Mouse (Mus musculus): ENCODE measurements around the gene Noa1. TPM values are rescaled to one million over a fixed set of nuclear protein-coding genes. Genes with fewer than 3 reads are reported as not detected.
A peak's percentile ranks its signal among the peaks of the same experiment; 100 is the strongest.

The Noa1 gene
- 33.4 TPM for polyA plus RNA-seq (2012; fragmentation: generic; extraction: Trizol)
- long read RNA-seq, experiment 1, transcript Noa1-201 (7 exons, 2,288 nt): major isoform, 13 of 18 reads
- long read RNA-seq, experiment 1, partial matches to known transcripts: 1 of 18 reads
- long read RNA-seq, experiment 1, other reads (novel, unspliced or antisense): 3 of 18 reads
- long read RNA-seq, experiment 2, transcript Noa1-201 (7 exons, 2,288 nt): major isoform, 320 of 374 reads
- long read RNA-seq, experiment 2, transcript Noa1-204 (3 exons, 2,815 nt): minor isoform, 12 of 374 reads
- long read RNA-seq, experiment 2, partial matches to known transcripts: 1 of 374 reads
- long read RNA-seq, experiment 2, other reads (novel, unspliced or antisense): 41 of 374 reads

- H3ac ChIP-seq (ENCODE audit: control insufficient read depth, insufficient read length, low read depth): peak within 1 kb of the TSS; percentile 94
- peaks cover 49% of the 10 kb centered on the region for H3K36me3 ChIP-seq (ENCODE audit: control insufficient read depth, insufficient read depth)
- TF ChIP-seq MAX (IDR thresholded peaks at IDR 0.05) (peak; percentile 75), CEBPB (IDR thresholded peaks at IDR 0.05; ENCODE audit: low read depth) (no peak), FOSL1 (IDR thresholded peaks at IDR 0.05; ENCODE audit: insufficient read depth, low read length, poor library complexity, severe bottlenecking) (no peak), CTCF (IDR thresholded peaks at IDR 0.05; ENCODE audit: control insufficient read depth, insufficient read depth, insufficient read length) (no peak), USF1 (IDR thresholded peaks at IDR 0.05; ENCODE audit: low read depth) (no peak)
- H3K27me3 ChIP-seq (ENCODE audit: control insufficient read depth, insufficient read depth, insufficient read length): no peaks in the 10 kb centered on the region
- H3K4me3 ChIP-seq (ENCODE audit: insufficient read depth, poor library complexity, severe bottlenecking): peak within 1 kb of the TSS; percentile 85
- H3K79me3 ChIP-seq (ENCODE audit: low read depth): peaks cover 62% of the 10 kb centered on the region
- H3K79me2 ChIP-seq (ENCODE audit: control insufficient read depth, insufficient read depth): peaks cover 95% of the 10 kb centered on the region
Measured at GRCm38 (mm10) chr5:77309924-77310772, at the start of gene Noa1, which contains the start of gene Polr2b. Gene Noa1, minus strand, starts transcription at chr5:77310084. Gene Polr2b, plus strand, starts transcription at chr5:77310147.

GRCm38 (mm10) chr5:77358347-77358746, 48.5 kb upstream of the Noa1 start:
- H3ac ChIP-seq (ENCODE audit: control insufficient read depth, insufficient read length, low read depth): peak overlapping the region; percentile 24
- H3K79me2 ChIP-seq (ENCODE audit: control insufficient read depth, insufficient read depth): peaks cover 56% of the 10 kb centered on the region
- peaks cover 6% of the 10 kb centered on the region for H3K79me3 ChIP-seq (ENCODE audit: low read depth)
- TF ChIP-seq MYOD1 (IDR thresholded peaks at IDR 0.05; ENCODE audit: control insufficient read depth, insufficient read length, low read depth) (no peak), CEBPB (IDR thresholded peaks at IDR 0.05; ENCODE audit: low read depth) (no peak), FOSL1 (IDR thresholded peaks at IDR 0.05; ENCODE audit: insufficient read depth, low read length, poor library complexity, severe bottlenecking) (no peak), CTCF (IDR thresholded peaks at IDR 0.05; ENCODE audit: control insufficient read depth, insufficient read depth, insufficient read length) (no peak), MAX (IDR thresholded peaks at IDR 0.05) (no peak), USF1 (IDR thresholded peaks at IDR 0.05; ENCODE audit: low read depth) (no peak), MYOG (IDR thresholded peaks at IDR 0.05; ENCODE audit: control insufficient read depth, extremely low read depth, insufficient read length) (no peak)
- H3K4me3 ChIP-seq (ENCODE audit: insufficient read depth, poor library complexity, severe bottlenecking): no peak overlapping the region
- no peaks in the 10 kb centered on the region for H3K36me3 ChIP-seq (ENCODE audit: control insufficient read depth, insufficient read depth)
- H3K27me3 ChIP-seq (ENCODE audit: control insufficient read depth, insufficient read depth, insufficient read length): no peaks in the 10 kb centered on the region

- TF ChIP-seq CEBPB (IDR thresholded peaks at IDR 0.05; ENCODE audit: low read depth) (peak; percentile 68), CTCF (IDR thresholded peaks at IDR 0.05; ENCODE audit: control insufficient read depth, insufficient read depth, insufficient read length) (no peak)
- Histone ChIP-seq H3K4me3 (ENCODE audit: insufficient read depth, poor library complexity, severe bottlenecking) (peak overlapping the region; percentile 21), H3K79me2 (ENCODE audit: control insufficient read depth, insufficient read depth) (peaks cover 48% of the 10 kb centered on the region), H3K36me3 (ENCODE audit: control insufficient read depth, insufficient read depth) (no peaks in the 10 kb centered on the region), H3K79me3 (ENCODE audit: low read depth) (peaks cover 5% of the 10 kb centered on the region), H3ac (ENCODE audit: control insufficient read depth, insufficient read length, low read depth) (peak overlapping the region; percentile 6), H3K27me3 (ENCODE audit: control insufficient read depth, insufficient read depth, insufficient read length) (no peaks in the 10 kb centered on the region)
Measured at GRCm38 (mm10) chr5:77357405-77358149, 47.7 kb upstream of the Noa1 start.

GRCm38 (mm10) chr5:77355307-77356265, 45.7 kb upstream of the Noa1 start:
- H3K4me3 ChIP-seq (ENCODE audit: insufficient read depth, poor library complexity, severe bottlenecking): no peak overlapping the region
- peaks cover 9% of the 10 kb centered on the region for H3K36me3 ChIP-seq (ENCODE audit: control insufficient read depth, insufficient read depth)
- TF ChIP-seq MAX (IDR thresholded peaks at IDR 0.05): no peak
- no peak for TF ChIP-seq FOSL1 (IDR thresholded peaks at IDR 0.05; ENCODE audit: insufficient read depth, low read length, poor library complexity, severe bottlenecking)
- no peak for TF ChIP-seq CTCF (IDR thresholded peaks at IDR 0.05; ENCODE audit: control insufficient read depth, insufficient read depth, insufficient read length)
- TF ChIP-seq MYOG (IDR thresholded peaks at IDR 0.05; ENCODE audit: control insufficient read depth, extremely low read depth, insufficient read length): no peak
- no peak for TF ChIP-seq MYOD1 (IDR thresholded peaks at IDR 0.05; ENCODE audit: control insufficient read depth, insufficient read length, low read depth)
- no peak for TF ChIP-seq CEBPB (IDR thresholded peaks at IDR 0.05; ENCODE audit: low read depth)
- no peak for TF ChIP-seq USF1 (IDR thresholded peaks at IDR 0.05; ENCODE audit: low read depth)
- peaks cover 4% of the 10 kb centered on the region for H3K79me3 ChIP-seq (ENCODE audit: low read depth)
- no peak overlapping the region for H3ac ChIP-seq (ENCODE audit: control insufficient read depth, insufficient read length, low read depth)
- H3K27me3 ChIP-seq (ENCODE audit: control insufficient read depth, insufficient read depth, insufficient read length): no peaks in the 10 kb centered on the region
- H3K79me2 ChIP-seq (ENCODE audit: control insufficient read depth, insufficient read depth): peaks cover 41% of the 10 kb centered on the region

- H3K36me3 ChIP-seq (ENCODE audit: control insufficient read depth, insufficient read depth): peaks cover 19% of the 10 kb centered on the region
- TF ChIP-seq CTCF (IDR thresholded peaks at IDR 0.05; ENCODE audit: control insufficient read depth, insufficient read depth, insufficient read length) (peak; percentile 85), MAX (IDR thresholded peaks at IDR 0.05) (no peak)
- no peaks in the 10 kb centered on the region for H3K27me3 ChIP-seq (ENCODE audit: control insufficient read depth, insufficient read depth, insufficient read length)
- H3ac ChIP-seq (ENCODE audit: control insufficient read depth, insufficient read length, low read depth): no peak overlapping the region
- peaks cover 29% of the 10 kb centered on the region for H3K79me2 ChIP-seq (ENCODE audit: control insufficient read depth, insufficient read depth)
- H3K79me3 ChIP-seq (ENCODE audit: low read depth): peaks cover 2% of the 10 kb centered on the region
- H3K4me3 ChIP-seq (ENCODE audit: insufficient read depth, poor library complexity, severe bottlenecking): no peak overlapping the region
Measured at GRCm38 (mm10) chr5:77354361-77354787, 44.5 kb upstream of the Noa1 start.

All from C2C12 (cell line).